Mouse (Mus musculus): ENCODE data around the gene Ganc. TPM values are rescaled to one million over a fixed set of nuclear protein-coding genes. Genes with fewer than 3 reads are reported as not detected.

Ganc gene
- total RNA-seq, 2 experiments from 2014 or later = 10.4 to 13.5 TPM

DNA sequence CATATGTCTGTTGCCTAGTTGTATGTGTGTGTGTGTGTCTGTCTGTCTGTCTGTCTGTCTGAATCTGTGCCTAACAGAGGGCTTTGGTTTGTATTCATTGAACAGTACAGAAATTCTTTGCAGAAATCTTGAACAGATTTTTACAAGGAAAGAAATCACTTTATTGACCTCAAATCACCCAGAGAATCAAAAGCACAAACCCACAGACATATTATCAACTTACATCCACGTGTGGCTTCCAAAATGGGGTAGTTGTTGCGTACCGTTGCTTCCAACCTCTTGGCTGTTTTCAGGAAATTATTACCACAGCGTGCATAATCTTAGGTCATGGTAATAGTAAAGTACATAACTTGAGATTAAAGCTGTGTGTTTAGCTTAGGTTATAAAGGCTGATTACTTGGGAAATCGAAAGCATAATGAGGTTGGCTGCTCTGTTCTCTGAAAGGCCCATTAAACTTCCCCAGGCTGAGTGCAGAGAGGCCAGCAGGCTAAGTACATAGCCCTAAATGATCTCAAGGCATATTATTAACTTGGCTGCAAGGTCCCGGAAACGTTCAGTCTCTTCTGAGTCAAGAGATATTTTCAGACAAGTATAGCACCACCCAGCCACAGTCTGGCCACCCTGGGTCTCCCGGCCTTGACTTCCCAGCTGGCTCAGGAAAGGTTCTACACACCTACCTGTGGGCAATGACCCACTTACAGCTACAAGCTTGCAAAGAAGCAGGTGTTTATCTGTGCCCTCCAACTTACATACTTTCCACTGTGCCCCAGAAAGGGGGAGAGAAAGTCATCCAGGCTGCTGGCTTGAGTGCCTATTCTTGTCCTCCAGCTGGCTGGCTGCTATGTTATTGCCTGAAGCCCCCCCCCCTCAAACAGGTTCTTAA lies 79.1 kb downstream of the Ganc start:
- intact Hi-C loops (cut with DNase I) = no loop called here
- DNase-seq (ENCODE audit: extremely low spot score in 1 of 2, low spot score in 2 of 2) = no peak

DNA sequence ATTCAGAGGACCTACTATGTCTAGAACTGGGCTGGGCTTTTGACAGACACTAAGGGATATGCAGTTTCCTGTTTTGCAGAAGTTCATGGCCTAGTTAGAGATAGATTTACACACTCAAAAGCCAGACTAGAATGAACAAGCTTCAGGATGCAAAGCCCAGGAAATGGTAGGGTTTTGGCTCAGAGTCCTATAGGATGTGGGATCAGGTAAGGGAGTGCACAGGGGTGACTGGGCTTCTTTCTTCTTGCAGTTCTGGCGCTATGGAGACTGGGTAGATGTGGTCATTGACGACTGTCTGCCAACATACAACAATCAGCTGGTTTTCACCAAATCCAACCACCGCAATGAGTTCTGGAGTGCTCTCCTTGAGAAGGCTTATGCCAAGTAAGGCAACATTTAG lies 80.5 kb downstream of the Ganc start:
- intact Hi-C loops (cut with DNase I) = no loop called here
- DNase-seq (ENCODE audit: extremely low spot score in 1 of 2, low spot score in 2 of 2) = no peak

DNA sequence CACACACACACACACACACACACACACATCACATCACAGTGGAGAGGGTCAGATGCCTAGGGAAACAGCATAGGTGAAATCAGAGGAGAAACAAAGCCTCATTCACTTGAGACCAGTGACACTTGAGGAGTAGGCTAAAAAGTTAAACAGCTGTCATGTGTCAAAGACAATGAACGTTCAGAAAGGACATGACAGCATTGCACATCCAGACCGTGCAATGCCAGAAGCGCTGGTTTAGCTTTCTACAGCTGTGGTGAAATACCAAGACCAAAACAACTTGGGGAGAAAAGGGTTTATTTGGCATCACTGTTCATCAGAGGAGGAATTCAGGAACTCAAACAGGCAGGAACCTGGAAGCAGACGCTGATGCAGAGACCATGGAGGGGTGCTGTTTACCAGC lies 89.6 kb downstream of the Ganc start:
- no peak for DNase-seq (ENCODE audit: extremely low spot score in 1 of 2, low spot score in 2 of 2)
- intact Hi-C loops (cut with DNase I) = no loop called here

DNA sequence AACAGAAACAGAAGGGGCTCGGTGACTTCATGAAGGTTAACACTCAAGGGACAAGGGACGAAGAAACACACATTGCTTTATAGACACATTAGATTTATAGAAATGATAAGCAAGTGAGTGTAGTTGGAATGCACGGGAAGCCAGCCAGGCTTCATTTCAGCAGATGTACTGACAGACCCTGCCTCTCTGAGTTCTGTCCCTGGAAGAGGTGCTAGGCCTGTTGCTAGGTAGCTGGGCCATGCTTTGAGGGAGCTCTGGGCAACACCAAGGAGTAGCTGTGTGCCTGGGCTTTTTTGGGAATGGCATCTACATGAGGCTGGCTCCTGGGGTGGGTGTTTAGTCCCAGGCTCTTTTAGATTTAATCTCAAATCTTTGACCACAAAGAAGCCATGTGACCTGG lies 92.8 kb downstream of the Ganc start:
- intact Hi-C loops (cut with DNase I) = no loop called here
- DNase-seq (ENCODE audit: extremely low spot score in 1 of 2, low spot score in 2 of 2) = peak; percentile 30 to 59

DNA sequence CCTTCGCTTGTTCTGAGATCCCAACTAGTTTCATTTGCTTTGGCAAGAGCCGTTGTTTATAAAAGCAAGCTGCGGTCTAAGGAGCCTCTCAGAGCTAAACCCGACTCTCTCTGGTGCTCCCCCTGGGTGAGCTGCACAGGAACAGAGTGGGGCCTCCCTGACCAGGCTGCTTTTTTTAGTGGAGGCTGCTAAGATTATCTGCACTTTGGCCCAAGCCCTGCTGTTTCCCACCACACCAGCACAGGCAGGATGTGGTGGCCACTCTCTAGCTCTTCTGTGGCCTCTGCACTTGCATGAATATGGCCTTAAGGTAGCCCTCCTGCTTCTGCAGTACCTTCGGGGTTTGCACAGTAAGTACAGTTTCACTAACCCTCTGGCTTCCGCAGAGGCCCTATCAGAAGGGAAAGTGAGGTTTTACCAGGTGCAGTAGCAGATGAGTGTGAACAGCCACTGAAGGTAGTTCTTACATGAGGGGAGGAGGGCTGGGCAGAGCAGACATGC lies 96.3 kb downstream of the Ganc start:
- peak in 1 of 2 experiments; percentile 32 for DNase-seq (ENCODE audit: extremely low spot score in 1 of 2, low spot score in 2 of 2)
- intact Hi-C loops (cut with DNase I) = no loop called here

DNA sequence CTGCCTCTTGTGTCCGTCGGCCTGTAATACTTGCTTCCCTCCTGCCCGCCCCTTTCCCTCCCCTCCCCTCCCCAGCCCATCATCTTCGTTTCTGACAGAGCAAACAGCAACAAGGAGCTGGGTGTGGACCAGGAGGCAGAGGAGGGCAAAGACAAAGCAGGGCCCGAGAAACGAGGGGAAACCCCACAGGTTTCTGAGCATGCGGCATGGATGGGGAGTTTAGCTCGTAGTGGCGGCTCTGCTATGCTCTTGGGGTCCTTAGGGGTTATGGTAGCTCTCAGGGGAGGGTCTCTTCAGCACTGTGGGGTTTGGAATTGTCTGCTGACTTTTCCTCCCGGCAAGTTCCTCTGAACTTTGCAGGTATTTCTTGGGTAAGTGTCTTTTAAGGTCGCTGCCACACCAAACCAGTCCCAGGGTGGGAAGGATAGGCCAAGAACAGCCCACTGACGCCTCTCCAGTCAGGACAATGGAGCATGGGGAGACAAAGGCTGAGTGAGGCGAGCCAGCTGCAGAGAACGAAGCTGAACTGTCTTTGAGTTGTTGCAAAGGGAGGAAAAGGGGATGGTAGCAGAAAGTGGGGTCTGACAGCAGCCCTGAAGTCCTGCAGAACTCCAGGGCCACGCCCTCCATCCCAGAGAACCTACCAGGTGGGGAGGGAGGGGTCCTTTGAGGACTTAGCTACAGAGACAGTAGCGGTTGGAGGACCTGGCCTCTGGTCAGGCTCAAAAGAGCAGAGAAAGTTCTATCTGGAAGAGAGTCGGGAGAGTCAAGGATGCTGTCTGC lies 97.6 kb downstream of the Ganc start:
- intact Hi-C loops (cut with DNase I) = no loop called here
- no peak for DNase-seq (ENCODE audit: extremely low spot score in 1 of 2, low spot score in 2 of 2)

DNA sequence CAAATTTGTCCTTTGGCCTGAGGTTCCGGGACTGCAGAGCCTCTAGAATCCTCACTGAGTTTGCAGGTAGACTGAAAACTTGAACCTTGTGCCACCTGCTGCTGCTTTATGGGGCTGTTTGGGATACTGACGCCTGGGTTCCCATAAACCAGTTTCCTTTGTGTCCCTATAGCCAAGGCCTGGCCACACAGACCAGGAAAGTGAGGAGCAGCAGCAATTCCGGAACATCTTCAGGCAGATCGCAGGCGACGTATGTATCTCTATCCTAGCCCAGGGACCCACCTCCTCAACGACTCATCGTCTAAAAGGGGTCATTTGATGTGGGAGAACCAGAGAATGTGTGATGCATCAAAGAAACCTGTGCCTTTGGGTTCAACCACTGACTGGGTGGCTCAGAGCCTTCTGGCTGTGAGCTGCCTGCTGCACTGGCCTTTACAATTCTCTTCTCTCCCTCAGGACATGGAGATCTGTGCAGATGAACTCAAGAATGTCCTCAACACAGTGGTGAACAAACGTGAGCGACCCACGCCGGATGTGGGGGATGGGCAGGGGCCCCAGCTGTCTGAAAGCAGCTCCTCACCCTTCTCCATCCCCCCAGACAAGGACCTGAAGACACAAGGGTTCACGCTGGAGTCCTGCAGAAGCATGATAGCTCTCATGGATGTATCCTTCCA lies 98.4 kb downstream of the Ganc start:
- intact Hi-C loops (cut with DNase I) = no loop called here
- DNase-seq (ENCODE audit: extremely low spot score in 1 of 2, low spot score in 2 of 2) = peak in 1 of 2 experiments; percentile 53

DNA sequence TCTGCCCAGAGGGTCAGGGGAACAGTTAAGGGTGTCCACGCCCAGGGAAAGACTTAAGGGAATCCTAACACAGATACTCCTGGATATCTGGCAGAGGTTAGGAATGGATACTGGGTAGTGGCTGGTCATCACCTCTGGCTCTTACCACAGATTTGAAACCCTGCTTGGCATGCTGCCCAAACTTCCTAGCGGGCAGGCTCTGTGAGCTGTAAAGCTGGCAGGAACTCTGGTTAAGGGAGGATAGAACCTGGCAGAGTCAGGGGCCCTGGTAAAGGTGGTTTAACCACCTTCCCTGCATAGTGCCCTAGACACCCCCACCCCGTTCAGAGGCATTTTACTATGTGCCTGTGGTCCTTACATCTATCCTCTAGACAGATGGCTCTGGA lies 98.9 kb downstream of the Ganc start:
- peak in 1 of 2 experiments; percentile 53 for DNase-seq (ENCODE audit: extremely low spot score in 1 of 2, low spot score in 2 of 2)
- intact Hi-C loops (cut with DNase I) = no loop called here

DNA sequence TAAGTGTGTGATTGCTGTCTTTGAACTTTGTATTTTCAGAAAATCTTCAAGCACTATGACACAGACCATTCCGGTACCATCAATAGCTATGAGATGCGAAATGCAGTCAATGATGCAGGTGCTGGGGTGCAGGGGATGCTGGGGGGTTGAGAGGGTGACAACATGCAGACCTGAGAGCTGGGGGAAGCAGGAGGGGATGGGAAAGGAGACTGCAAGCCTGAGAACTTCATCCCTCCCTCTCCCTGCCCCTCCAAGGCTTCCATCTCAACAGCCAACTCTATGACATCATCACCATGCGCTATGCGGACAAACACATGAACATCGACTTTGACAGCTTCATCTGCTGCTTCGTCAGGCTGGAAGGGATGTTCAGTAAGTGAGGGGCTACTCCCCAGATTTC lies 99.4 kb downstream of the Ganc start:
- DNase-seq (ENCODE audit: extremely low spot score in 1 of 2, low spot score in 2 of 2) = no peak
- intact Hi-C loops (cut with DNase I) = no loop called here

DNA sequence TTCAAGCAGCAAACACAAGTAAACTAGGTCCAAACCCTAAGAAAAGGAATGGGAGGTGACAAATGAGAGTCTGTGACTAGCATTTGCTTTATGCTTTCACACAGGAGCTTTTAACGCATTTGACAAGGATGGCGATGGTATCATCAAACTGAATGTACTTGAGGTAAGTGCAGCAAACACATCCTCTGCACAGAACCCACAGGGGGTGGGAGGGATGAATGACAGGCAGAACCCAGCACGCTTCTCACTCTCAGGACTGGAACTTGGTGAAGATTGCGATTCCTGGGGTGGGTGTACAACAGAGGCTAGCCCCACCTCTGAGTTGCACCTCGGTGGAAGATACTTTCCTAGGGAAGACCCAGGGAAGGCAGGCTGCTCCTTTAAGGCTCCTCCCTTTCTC lies 100.3 kb downstream of the Ganc start:
- DNase-seq (ENCODE audit: extremely low spot score in 1 of 2, low spot score in 2 of 2) = no peak
- intact Hi-C loops (cut with DNase I) = no loop called here

Other genes starting within 250 kb of the Ganc start
- gene Ehd4, start 249.3 kb upstream of the Ganc start, total RNA-seq (2021) = 10 to 100 TPM in 1 of 2 experiments, 1 to 10 TPM in 1; 9.4 to 10.7 TPM
- 10 to 100 TPM; 39.9 to 42.6 TPM for gene Pla2g4e, start 158.6 kb upstream of the Ganc start, total RNA-seq (2021)
- under 1 TPM; 0.39 to 0.49 TPM for gene Pla2g4d, start 114.7 kb upstream of the Ganc start, total RNA-seq (2021)
- not detected for gene Pla2g4f, start 89.7 kb upstream of the Ganc start, total RNA-seq (2021)
- 10 to 100 TPM; 54.0 to 56.9 TPM for gene Vps39, start 50.8 kb upstream of the Ganc start, total RNA-seq (2021)
- gene Tmem87a, start 217 bp downstream of the Ganc start, total RNA-seq (2021) = 10 to 100 TPM; 33.6 to 35.2 TPM
- gene Capn3, start 52.1 kb downstream of the Ganc start, total RNA-seq (2021) = 1 to 10 TPM; 3.0 to 4.7 TPM
- gene Zfp106, start 159.9 kb downstream of the Ganc start, total RNA-seq (2021) = 100 to 1,000 TPM in 1 of 2 experiments, 10 to 100 TPM in 1; 83.8 to 101 TPM
- 10 to 100 TPM; 16.5 to 17.4 TPM for gene Snap23, start 163.8 kb downstream of the Ganc start, total RNA-seq (2021)
- gene Haus2, start 205.5 kb downstream of the Ganc start, total RNA-seq (2021) = 10 to 100 TPM; 16.7 to 17.2 TPM
- gene Lrrc57, start 205.6 kb downstream of the Ganc start, total RNA-seq (2021) = 10 to 100 TPM; 21.1 to 26.5 TPM
- 10 to 100 TPM in 1 of 2 experiments, 1 to 10 TPM in 1; 9.7 to 10.6 TPM for gene Stard9, start 225.2 kb downstream of the Ganc start, total RNA-seq (2021)